Mouse (Mus musculus) liver, embryonic 13.5 days (tissue): Measurements from ENCODE around the gene Kcnq2. TPM values are rescaled to one million over a fixed set of nuclear protein-coding genes. Genes with fewer than 3 reads are reported as not detected.

Experiments
- ATAC-seq: fragments of 200-750 bp; cut with Nextera tagmentation; 2 replicates; pipeline ENCODE4 v1.8.0; 2017; ENCODE audit warnings: low read depth, mild to moderate bottlenecking, moderate number of reproducible peaks, moderate library complexity
- DNase-seq: peaks from one replicate; pipeline ENCODE4 v3.0.0; 2022
- H3K27ac ChIP-seq: fragments of 300-500 bp; sonication (generic); 2 replicates; pipeline ENCODE4 v1.5.1; 2015; ENCODE audit warnings: moderate library complexity, mild to moderate bottlenecking, inconsistent platforms
- H3K27me3 ChIP-seq: fragments of 300-500 bp; sonication (generic); 2 replicates; pipeline ENCODE4 v1.6.1; 2015; ENCODE audit warnings: mild to moderate bottlenecking, inconsistent platforms
- H3K36me3 ChIP-seq: fragments of 300-500 bp; sonication (generic); 2 replicates; pipeline ENCODE4 v1.6.1; 2015; ENCODE audit warnings: mild to moderate bottlenecking, inconsistent platforms
- H3K4me1 ChIP-seq: fragments of 300-500 bp; sonication (generic); replicated peaks from 2 replicates; pipeline ENCODE4 v1.6.1; 2015; ENCODE audit warnings: inconsistent platforms
- H3K4me2 ChIP-seq: fragments of 300-500 bp; sonication (generic); 2 replicates; pipeline ENCODE4 v1.6.1; 2015; ENCODE audit warnings: inconsistent platforms, mild to moderate bottlenecking, moderate library complexity
- H3K4me3 ChIP-seq: fragments of 300-500 bp; sonication (generic); replicated peaks from 2 replicates; pipeline ENCODE4 v1.5.1; 2015; ENCODE audit warnings: mild to moderate bottlenecking, inconsistent platforms
- H3K9ac ChIP-seq: fragments of 300-500 bp; sonication (generic); 2 replicates; pipeline ENCODE4 v1.6.1; 2015; ENCODE audit warnings: mild to moderate bottlenecking, inconsistent platforms
- H3K9me3 ChIP-seq: fragments of 300-500 bp; sonication (generic); replicated peaks from 2 replicates; pipeline ENCODE4 v1.6.1; 2016; ENCODE audit warnings: inconsistent platforms
- WGBS: fragments of 180-500 bp; shearing (Covaris S2); methylation state at CpG from one replicate; pipeline ENCODE4 v1.1.7; 2015; ENCODE audit not compliant: insufficient replicate concordance; 5-methylcytosine and 5-hydroxymethylcytosine counted together
- polyA plus RNA-seq: library from polyadenylated mRNA; unstranded; fragments of >200 nt; fragmentation: Nextera tagmentation; extraction: Ambion mirVana; gene quantifications from 2 replicates; pipeline ENCODE4 v1.2.1, GENCODE M21; 2015

Kcnq2 gene
- polyA plus RNA-seq, 1 experiment from 2014 or later, result 0.20 TPM

DNA sequence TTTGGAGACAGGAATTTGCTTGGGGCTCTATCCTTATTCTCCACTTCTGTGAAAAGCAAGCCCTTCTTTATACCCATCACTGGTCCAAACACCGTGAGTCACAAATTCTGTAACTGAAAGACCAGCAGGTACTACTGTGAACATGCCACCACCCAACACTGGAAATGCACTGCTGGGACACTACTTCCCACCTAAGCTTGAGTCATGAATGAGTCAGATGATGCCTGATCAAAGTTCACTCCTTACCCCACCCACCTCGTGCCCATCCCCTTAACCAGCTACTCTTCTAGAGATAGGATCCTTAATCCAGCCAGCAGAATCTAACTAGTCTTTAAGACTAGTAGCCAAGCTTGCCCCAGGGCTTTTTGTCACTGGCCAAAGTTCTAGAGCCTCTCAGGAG is 35.0 kb downstream of the Kcnq2 start:
- Histone ChIP-seq H3K4me1 (no peaks in the 10 kb centered on the region), H3K4me2 (no peak overlapping the region), H3K36me3 (no peaks in the 10 kb centered on the region), H3K4me3 (no peak overlapping the region), H3K27me3 (peaks cover 19% of the 10 kb centered on the region), H3K27ac (no peak overlapping the region), H3K9ac (no peak overlapping the region), H3K9me3 (no peaks in the 10 kb centered on the region)
- WGBS, result 47% methylated on average over 2 of the region's 2 CpGs
- DNase-seq (no peak), ATAC-seq (no peak)

DNA sequence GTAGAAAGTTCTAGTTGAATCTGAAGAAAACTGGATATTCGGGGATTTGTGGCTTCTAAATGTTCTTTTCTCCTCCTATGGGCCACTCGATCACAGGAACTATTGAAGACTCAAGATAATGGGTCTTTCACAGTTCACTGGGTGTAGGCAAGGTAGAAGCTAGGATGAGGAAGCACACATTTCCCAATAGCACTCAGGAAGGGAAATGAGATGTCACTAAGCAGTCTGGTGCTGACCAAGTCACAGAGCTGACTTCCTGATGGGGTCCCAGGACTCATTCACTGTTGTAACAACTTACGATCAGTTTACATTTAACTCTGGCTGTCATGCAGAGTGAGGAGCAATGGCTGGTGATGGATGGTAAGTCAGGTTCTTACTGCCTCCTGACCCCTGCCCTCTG is 45.0 kb downstream of the Kcnq2 start:
- Histone ChIP-seq H3K4me1 (peaks cover 3% of the 10 kb centered on the region; the same call in 1 of the 2 replicates), H3K4me2 (no peak overlapping the region), H3K27ac (no peak overlapping the region), H3K36me3 (no peaks in the 10 kb centered on the region), H3K4me3 (no peak overlapping the region), H3K27me3 (peaks cover 18% of the 10 kb centered on the region), H3K9ac (no peak overlapping the region), H3K9me3 (no peaks in the 10 kb centered on the region)
- ATAC-seq (no peak), DNase-seq (no peak)
- 33% methylated on average over 3 of the region's 3 CpGs for WGBS

DNA sequence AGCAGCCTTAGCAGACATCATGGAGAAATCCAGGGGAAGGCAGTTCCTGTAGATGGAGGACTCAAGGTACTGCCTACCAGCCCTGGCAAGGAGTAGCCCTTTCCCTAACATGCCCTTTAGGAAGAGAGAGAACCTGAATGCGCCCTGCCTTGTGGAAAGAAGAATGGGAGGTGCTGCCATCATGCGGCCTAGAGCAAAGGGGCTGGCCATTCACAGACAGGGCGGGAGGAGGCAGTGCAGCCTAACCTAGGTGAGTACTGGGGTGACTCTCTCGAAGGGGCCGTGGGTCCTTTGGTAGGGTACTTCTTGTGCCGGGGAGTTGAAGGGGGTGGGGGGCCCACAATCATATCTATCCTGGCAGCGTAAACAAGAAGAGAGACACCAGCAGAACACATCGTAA is 50.1 kb downstream of the Kcnq2 start:
- Histone ChIP-seq H3K9me3 (no peaks in the 10 kb centered on the region), H3K27ac (no peak overlapping the region), H3K27me3 (peaks cover 4% of the 10 kb centered on the region; the same call in 1 of the 2 replicates), H3K36me3 (no peaks in the 10 kb centered on the region), H3K4me2 (no peak overlapping the region), H3K9ac (no peak overlapping the region), H3K4me3 (no peak overlapping the region), H3K4me1 (peaks cover 28% of the 10 kb centered on the region)
- DNase-seq (no peak), ATAC-seq (no peak)
- 55% methylated on average over 8 of the region's 8 CpGs for WGBS

DNA sequence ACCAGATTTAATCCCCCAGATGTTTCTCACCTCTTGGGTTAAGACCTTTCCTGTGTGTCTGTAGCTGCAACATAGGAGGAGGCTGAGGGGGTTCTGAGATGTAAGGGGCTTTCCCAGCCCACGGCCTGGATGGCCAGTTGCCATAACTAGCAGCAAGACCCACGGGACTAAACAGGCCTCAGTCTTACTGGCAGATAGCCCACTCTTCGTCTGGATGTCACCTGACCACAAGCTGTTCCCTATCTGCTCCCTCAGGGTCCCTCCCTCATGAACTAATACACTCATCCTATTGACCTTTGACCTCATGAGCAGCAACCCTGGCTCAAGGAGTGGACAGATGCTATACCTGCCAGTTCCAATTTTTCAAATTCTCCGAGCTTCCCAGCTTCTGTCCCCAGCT is 51.2 kb downstream of the Kcnq2 start:
- 31% methylated on average over 4 of the region's 4 CpGs for WGBS

DNA sequence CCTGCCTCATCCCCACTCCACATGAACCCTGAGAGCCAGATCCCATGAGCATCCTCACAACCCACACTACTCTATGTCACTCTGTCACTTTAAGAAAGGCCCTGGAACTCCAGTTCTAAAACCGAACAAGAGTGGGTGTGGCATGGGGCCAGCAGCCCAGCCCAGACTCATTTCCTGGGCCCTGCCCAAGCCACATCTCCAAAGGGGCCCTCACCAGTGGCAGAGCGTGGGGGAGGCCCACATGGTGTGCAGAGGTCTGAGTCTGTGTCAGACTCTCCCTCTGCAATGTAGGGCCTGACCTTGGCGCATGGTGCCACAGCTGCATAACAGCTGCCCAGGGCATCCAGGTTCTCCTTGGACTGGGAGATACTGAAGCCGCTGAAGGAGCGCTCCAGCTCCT is 54.2 kb downstream of the Kcnq2 start:
- Histone ChIP-seq H3K4me2 (peak overlapping the region; percentile 80), H3K27ac (peak overlapping the region; percentile 85), H3K4me3 (peak overlapping the region; percentile 61), H3K9ac (peak overlapping the region; percentile 70), H3K4me1 (peaks cover 50% of the 10 kb centered on the region), H3K27me3 (0 out of 2 replicates have a peak, but pooled peaks cover 3% of the 10 kb centered on the region), H3K36me3 (no peaks in the 10 kb centered on the region), H3K9me3 (no peaks in the 10 kb centered on the region)
- DNase-seq (peak; percentile 53), ATAC-seq (peak; percentile 79)
- WGBS, result 45% methylated on average over 5 of the region's 5 CpGs

More for the DNA sequence above, 51.2 kb downstream of the Kcnq2 start:
- no peaks in the 10 kb centered on the region for H3K9me3 ChIP-seq
- peaks cover 39% of the 10 kb centered on the region for H3K4me1 ChIP-seq
- no peak overlapping the region for H3K4me3 ChIP-seq
- DNase-seq, result no peak
- ATAC-seq, result no peak
- no peak overlapping the region for H3K27ac ChIP-seq
- H3K4me2 ChIP-seq, result no peak overlapping the region
- H3K27me3 ChIP-seq, result peaks cover 4% of the 10 kb centered on the region; the same call in 1 of the 2 replicates
- no peak overlapping the region for H3K9ac ChIP-seq
- H3K36me3 ChIP-seq, result no peaks in the 10 kb centered on the region

DNA sequence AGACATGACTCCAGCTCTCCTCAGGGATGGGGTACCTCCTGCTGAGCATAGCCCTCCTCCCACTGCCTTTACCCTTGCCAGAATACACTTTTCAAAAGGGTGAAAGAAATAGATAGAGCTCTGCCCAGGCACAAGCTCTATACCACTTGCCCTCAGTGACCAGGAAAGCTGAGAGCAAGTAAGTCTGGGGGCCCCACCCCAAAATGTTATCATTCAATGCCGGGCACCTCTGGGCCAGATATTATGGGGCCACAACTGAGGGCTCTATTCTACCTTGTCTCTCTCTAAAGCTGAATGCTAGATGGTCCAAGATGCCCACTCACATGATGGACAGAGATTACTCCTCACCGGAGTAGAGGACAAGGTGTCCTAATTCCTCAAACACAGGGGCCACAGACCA is 55.6 kb downstream of the Kcnq2 start:
- WGBS, result 46% methylated on average over 2 of the region's 2 CpGs
- peak overlapping the region; percentile 80 for H3K4me2 ChIP-seq
- peak overlapping the region; percentile 70 for H3K9ac ChIP-seq

DNA sequence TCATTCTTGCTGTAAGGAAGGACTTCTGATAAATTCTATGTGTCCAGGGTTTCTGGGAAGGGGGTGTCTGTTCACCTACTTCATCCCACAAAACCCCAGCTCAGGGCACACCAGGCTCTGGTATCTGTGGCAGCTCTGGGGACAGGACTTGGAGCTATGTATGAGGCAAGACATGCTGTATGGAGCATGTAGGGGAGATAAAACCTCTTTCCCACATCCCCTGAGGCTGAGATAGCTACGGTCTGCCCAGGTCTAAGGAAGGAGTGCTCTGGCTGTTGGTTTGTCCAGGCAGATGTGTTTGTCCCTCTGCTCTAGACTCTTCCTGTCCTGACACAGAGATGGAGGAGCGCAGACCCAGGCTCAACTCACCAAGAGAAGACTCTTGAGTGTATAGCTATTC is 56.2 kb downstream of the Kcnq2 start:
- Histone ChIP-seq H3K36me3 (no peaks in the 10 kb centered on the region), H3K9ac (peak overlapping the region; percentile 70), H3K27ac (peak overlapping the region; percentile 85), H3K27me3 (peaks cover 15% of the 10 kb centered on the region; the same call in 1 of the 2 replicates), H3K4me3 (no peak overlapping the region), H3K4me1 (peaks cover 47% of the 10 kb centered on the region), H3K4me2 (peak overlapping the region; percentile 80), H3K9me3 (no peaks in the 10 kb centered on the region)
- ATAC-seq (peak; percentile 70), DNase-seq (peak; percentile 21)
- WGBS, result 46% methylated on average over 2 of the region's 2 CpGs

More for the DNA sequence above, 55.6 kb downstream of the Kcnq2 start:
- no peaks in the 10 kb centered on the region for H3K36me3 ChIP-seq
- peaks cover 47% of the 10 kb centered on the region for H3K4me1 ChIP-seq
- peak overlapping the region; percentile 85 for H3K27ac ChIP-seq
- DNase-seq, result peak; percentile 59
- ATAC-seq, result peak; percentile 88
- H3K4me3 ChIP-seq, result peak overlapping the region; percentile 4; the same call in 1 of the 2 replicates
- H3K9me3 ChIP-seq, result no peaks in the 10 kb centered on the region
- 0 out of 2 replicates have a peak, but pooled peaks cover 9% of the 10 kb centered on the region for H3K27me3 ChIP-seq

DNA sequence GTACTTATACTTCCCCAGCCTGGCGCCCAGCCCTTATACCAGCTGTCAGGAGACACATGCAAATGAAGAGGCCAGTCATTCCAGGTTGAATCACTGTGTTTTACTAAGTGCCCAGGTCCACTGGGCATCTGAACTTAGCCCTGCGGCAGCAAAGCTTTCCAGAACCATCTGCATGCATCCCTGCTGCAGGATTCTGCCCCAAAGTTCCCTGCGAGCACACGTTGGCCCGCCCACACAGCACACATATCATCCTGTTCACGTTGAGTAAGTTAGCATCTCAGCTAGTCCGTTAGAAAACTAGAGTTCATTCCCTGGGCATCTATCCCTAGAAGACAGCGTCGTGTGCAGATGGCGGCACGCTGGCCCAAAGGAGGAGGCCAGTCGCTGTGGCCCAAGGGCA is 59.6 kb downstream of the Kcnq2 start:
- 70% methylated on average over 12 of the region's 12 CpGs for WGBS
- H3K4me2 ChIP-seq, result no peak overlapping the region
- peaks cover 25% of the 10 kb centered on the region for H3K27me3 ChIP-seq
- H3K4me3 ChIP-seq, result no peak overlapping the region
- peaks cover 31% of the 10 kb centered on the region for H3K4me1 ChIP-seq
- H3K9me3 ChIP-seq, result no peaks in the 10 kb centered on the region
- H3K36me3 ChIP-seq, result no peaks in the 10 kb centered on the region
- H3K9ac ChIP-seq, result no peak overlapping the region
- DNase-seq (no peak), ATAC-seq (no peak)
- H3K27ac ChIP-seq, result no peak overlapping the region

DNA sequence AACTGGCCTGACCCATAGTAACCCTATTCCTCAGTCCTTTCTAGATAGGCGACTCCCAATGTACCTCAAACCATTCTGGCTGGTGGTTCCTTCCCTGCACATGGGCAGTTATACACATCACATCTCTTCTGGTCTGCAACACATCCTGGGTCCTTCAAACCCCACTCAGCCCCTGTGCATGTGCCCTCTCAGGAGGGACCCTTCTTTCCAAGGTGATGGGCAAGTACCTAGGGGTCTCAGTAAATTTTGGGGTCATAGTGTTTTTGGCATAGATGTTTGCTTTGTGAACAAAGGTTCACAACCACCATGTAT is 62.7 kb downstream of the Kcnq2 start:
- ATAC-seq (no peak), DNase-seq (no peak)
- WGBS, result 4% methylated on average over 1 of the region's 1 CpGs
- H3K27ac ChIP-seq, result no peak overlapping the region
- H3K36me3 ChIP-seq, result no peaks in the 10 kb centered on the region
- H3K9me3 ChIP-seq, result no peaks in the 10 kb centered on the region
- peaks cover 25% of the 10 kb centered on the region for H3K27me3 ChIP-seq
- no peak overlapping the region for H3K4me2 ChIP-seq
- H3K9ac ChIP-seq, result no peak overlapping the region
- no peak overlapping the region for H3K4me3 ChIP-seq
- peaks cover 9% of the 10 kb centered on the region; the same call in 1 of the 2 replicates for H3K4me1 ChIP-seq

DNA sequence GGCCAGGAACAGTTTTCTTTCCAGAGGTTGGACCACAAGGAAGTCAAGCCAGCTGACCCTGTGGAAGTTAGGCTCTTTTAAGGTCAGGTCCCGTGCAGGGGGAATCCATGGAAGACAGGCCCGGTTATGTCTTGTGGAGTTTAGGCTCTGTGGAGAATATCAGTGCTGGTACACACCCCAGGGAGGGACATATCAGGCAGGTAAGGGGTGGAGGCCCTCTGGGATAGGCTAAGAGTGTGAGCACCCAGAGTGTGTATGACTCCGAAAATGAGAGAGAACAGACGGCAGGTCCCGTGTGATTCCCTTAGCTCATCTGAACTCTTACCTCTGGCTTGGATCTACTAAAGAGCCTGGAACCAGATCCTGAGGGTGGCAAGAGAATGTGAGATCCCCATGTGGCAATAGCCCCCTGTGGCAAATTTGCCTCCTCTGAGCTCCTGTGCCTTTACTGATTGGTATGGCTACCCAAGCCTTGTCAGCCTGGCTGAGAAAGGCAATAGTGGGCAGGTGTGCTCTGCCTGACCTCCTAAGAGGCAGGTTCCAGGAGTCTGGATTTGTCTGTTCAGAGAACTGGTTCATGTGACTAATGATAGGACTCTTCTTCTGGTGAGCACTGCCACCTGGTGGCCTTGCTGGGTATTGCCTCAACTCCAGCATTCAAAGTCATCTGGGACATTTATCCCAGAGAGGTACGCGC is 63.2 kb downstream of the Kcnq2 start:
- Histone ChIP-seq H3K36me3 (no peaks in the 10 kb centered on the region), H3K4me2 (no peak overlapping the region), H3K27ac (no peak overlapping the region), H3K4me1 (peaks cover 6% of the 10 kb centered on the region; the same call in 1 of the 2 replicates), H3K9ac (no peak overlapping the region), H3K4me3 (no peak overlapping the region), H3K9me3 (no peaks in the 10 kb centered on the region), H3K27me3 (peaks cover 25% of the 10 kb centered on the region)
- peak; percentile 65 for DNase-seq
- 48% methylated on average over 7 of the region's 7 CpGs for WGBS
- peak; percentile 49 for ATAC-seq

DNA sequence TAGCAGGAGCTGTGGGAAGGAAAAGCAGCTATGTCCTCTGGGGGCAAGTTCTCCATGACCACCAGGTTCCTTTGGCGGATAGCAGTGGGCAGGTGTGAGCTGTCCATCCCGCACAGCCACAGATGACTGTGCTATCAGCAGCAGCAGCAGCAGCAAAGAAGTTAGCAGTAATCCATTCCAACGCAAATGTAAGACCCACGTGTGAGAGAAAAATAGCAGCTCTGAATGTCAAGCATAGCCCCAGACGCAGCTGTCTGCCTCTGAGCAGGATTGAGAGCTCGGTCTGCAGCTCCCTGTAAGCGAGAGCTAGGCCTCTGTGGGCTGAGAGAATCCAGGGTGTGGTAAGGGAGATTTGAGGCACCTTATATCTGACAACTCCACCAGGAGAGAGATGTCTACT is 65.0 kb downstream of the Kcnq2 start:
- H3K4me1 ChIP-seq, result peaks cover 5% of the 10 kb centered on the region; the same call in 1 of the 2 replicates
- H3K9ac ChIP-seq, result no peak overlapping the region
- H3K4me2 ChIP-seq, result no peak overlapping the region
- no peaks in the 10 kb centered on the region for H3K9me3 ChIP-seq
- no peak for ATAC-seq
- H3K27me3 ChIP-seq, result peaks cover 25% of the 10 kb centered on the region
- WGBS, result 48% methylated on average over 7 of the region's 7 CpGs
- no peaks in the 10 kb centered on the region for H3K36me3 ChIP-seq
- no peak for DNase-seq
- no peak overlapping the region for H3K4me3 ChIP-seq
- H3K27ac ChIP-seq, result no peak overlapping the region

DNA sequence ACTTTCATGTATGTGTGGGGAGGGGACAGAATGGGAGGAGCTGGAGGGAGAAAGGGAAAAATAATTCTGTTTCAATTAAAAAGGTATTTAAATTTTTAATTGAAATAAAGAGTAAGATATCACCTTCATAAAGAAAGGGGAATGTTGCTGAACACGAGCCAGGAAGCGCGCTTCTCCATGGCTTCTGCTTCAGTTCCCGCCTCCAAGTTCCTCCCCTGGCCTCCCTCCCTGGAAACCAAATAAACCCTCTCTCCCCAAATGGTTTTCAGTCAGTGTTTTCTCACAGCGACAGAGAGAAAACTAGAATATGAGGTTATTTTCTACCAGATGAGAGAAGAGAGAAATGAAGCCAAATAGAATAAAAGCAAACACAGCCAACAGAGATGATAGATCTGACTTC is 66.6 kb downstream of the Kcnq2 start:
- Histone ChIP-seq H3K36me3 (no peaks in the 10 kb centered on the region), H3K9me3 (no peaks in the 10 kb centered on the region), H3K4me2 (no peak overlapping the region), H3K9ac (no peak overlapping the region), H3K4me3 (no peak overlapping the region), H3K4me1 (peaks cover 5% of the 10 kb centered on the region; the same call in 1 of the 2 replicates), H3K27ac (no peak overlapping the region), H3K27me3 (peaks cover 15% of the 10 kb centered on the region)
- 58% methylated on average over 5 of the region's 5 CpGs for WGBS
- no peak for ATAC-seq
- DNase-seq, result no peak
